ENCODE assay signal across 16 mouse cellular contexts in genomic region chr12:72476773-72477450, GRCm38 (mm10). TPM values are rescaled to one million over a fixed set of nuclear protein-coding genes. Genes with fewer than 3 reads are reported as not detected.
A peak's percentile ranks its signal among the peaks of the same experiment; 100 is the strongest.
DNase-seq lines count a peak whose midpoint lies in the region; ATAC-seq lines count a peak whose summit lies in the region.
"Had no signal": no experiment of that assay in that cellular context is flagged by ENCODE, and none has a peak within 500 bp of the region (broad histone marks: within the 10 kb centered on the region; RNA-seq: fewer than 3 reads in every experiment).

No protein-coding gene starts in this region.

- H3K4me2 ChIP-seq in heart, embryonic 15.5 days: no peak overlapping the region
- H3K4me2 ChIP-seq: embryonic facial prominence, embryonic 12.5 days; forebrain, embryonic 12.5 days; limb, embryonic 15.5 days had no signal

- no peak overlapping the region for H3K4me3 ChIP-seq in heart, embryonic 15.5 days
- H3K4me3 ChIP-seq: embryonic facial prominence, embryonic 12.5 days; forebrain, embryonic 12.5 days; limb, embryonic 15.5 days; midbrain, embryonic 10.5 days had no signal

- ATAC-seq in heart, embryonic 15.5 days (replicated peaks; ENCODE audit: insufficient number of reproducible peaks, insufficient read depth, low FRiP score, low read depth): no peak
- no peak for ATAC-seq in frontal cortex, adult (ENCODE audit: low TSS enrichment)

- peak overlapping the region; percentile 74 for H3K27ac ChIP-seq in heart, embryonic 15.5 days
- H3K27ac ChIP-seq: embryonic facial prominence, embryonic 12.5 days; forebrain, embryonic 12.5 days; limb, embryonic 15.5 days; midbrain, embryonic 10.5 days had no signal

- H3K9ac ChIP-seq in heart, embryonic 15.5 days: no peak overlapping the region
- H3K9ac ChIP-seq: embryonic facial prominence, embryonic 12.5 days; forebrain, embryonic 12.5 days; limb, embryonic 15.5 days had no signal

- H3K9me3 ChIP-seq in heart, embryonic 15.5 days (replicated peaks): no peaks in the 10 kb centered on the region
- H3K9me3 ChIP-seq: embryonic facial prominence, embryonic 12.5 days; forebrain, embryonic 12.5 days; limb, embryonic 15.5 days; midbrain, embryonic 10.5 days had no signal

- H3K36me3 ChIP-seq in heart, embryonic 15.5 days: no peaks in the 10 kb centered on the region
- H3K36me3 ChIP-seq: embryonic facial prominence, embryonic 12.5 days; forebrain, embryonic 12.5 days; limb, embryonic 15.5 days; midbrain, embryonic 10.5 days had no signal

- 38% methylated on average over 2 of the region's 2 CpGs for WGBS in heart, embryonic 15.5 days

- DNase-seq in heart, adult 8-10 months (ENCODE audit: low spot score): no peak
- DNase-seq in kidney, postnatal 14 days: peak; percentile 14
- no peak for DNase-seq in kidney, adult 18-20 months
- DNase-seq in adrenal gland, adult (ENCODE audit: inconsistent age in 2 of 2, low spot score in 1 of 2): peak; percentile 74 to 94
- DNase-seq in adrenal gland, postnatal 36 days: peak; percentile 79 to 80
- DNase-seq in left cerebral cortex, adult 18-20 months (ENCODE audit: low spot score in 2 of 2): no peak
- DNase-seq: lung, postnatal 14 days; right cerebral cortex, postnatal 4 days; thymus, postnatal 14 days had no signal

- H3K4me1 ChIP-seq in heart, embryonic 15.5 days (replicated peaks): peaks cover 12% of the 10 kb centered on the region
- H3K4me1 ChIP-seq: embryonic facial prominence, embryonic 12.5 days; forebrain, embryonic 12.5 days; limb, embryonic 15.5 days; midbrain, embryonic 10.5 days had no signal

- no peaks in the 10 kb centered on the region for H3K27me3 ChIP-seq in heart, embryonic 15.5 days
- H3K27me3 ChIP-seq: embryonic facial prominence, embryonic 12.5 days; forebrain, embryonic 12.5 days; limb, embryonic 15.5 days had no signal

RNA-seq across cellular contexts. Expression of gene Lrrc9, which starts 35.2 kb away (rescaled TPM):
- 0.64 and 1.1 TPM in 2 replicates for polyA plus RNA-seq in heart, embryonic 15.5 days (2015; fragmentation: Nextera tagmentation; extraction: Ambion mirVana)
- under 1 TPM; 0.14 to 0.44 (median 0.23) TPM for total RNA-seq in heart, adult 8-10 months (2022)
- total RNA-seq in adrenal gland, postnatal 36 days (2021): 1 to 10 TPM; 1.1 to 6.3 TPM
- total RNA-seq in left cerebral cortex, adult 18-20 months (2021): 1 to 10 TPM; 1.9 to 2.2 TPM
- total RNA-seq: MEL had no signal

RNA-seq across cellular contexts. Expression of gene Pcnx4, which starts 59.3 kb away (rescaled TPM):
- polyA plus RNA-seq in heart, embryonic 15.5 days (2015; fragmentation: Nextera tagmentation; extraction: Ambion mirVana): 5.8 and 6.9 TPM in 2 replicates
- total RNA-seq in heart, adult 8-10 months (2022): 1 to 10 TPM; 3.3 to 4.5 (median 3.9) TPM
- 1 to 10 TPM; 7.2 to 8.4 TPM for total RNA-seq in adrenal gland, postnatal 36 days (2021)
- total RNA-seq in left cerebral cortex, adult 18-20 months (2021): 10 to 100 TPM; 31.4 to 34.3 TPM

Comparison
In these comparisons a context has a peak if more than half of its experiments do, and no peak if none do; other contexts are left out.
1. DNase-seq: peak in kidney, postnatal 14 days (single experiment), adrenal gland, adult (2 of 2) and adrenal gland, postnatal 36 days (2 of 2); none in heart, adult 8-10 months (single experiment), kidney, adult 18-20 months (single experiment) and left cerebral cortex, adult 18-20 months (0 of 2).